Mouse (Mus musculus): ENCODE measurements around the gene Cd4. TPM values are rescaled to one million over a fixed set of nuclear protein-coding genes. Genes with fewer than 3 reads are reported as not detected.

Cd4 gene
- total and polyA plus RNA-seq, 2 experiments from 2014 or later, result 0.25 to 2.8 TPM

- Histone ChIP-seq H3K4me3 (ENCODE audit: low read depth, low read length) (peak within 1 kb of the TSS; percentile 67), H3K27me3 (ENCODE audit: insufficient read depth, low read length) (no peaks in the 10 kb centered on the region), H3K4me1 (ENCODE audit: insufficient read depth, low read length) (peaks cover 22% of the 10 kb centered on the region), H3K27ac (ENCODE audit: low read depth, low read length) (peak within 1 kb of the TSS; percentile 99), H3K36me3 (ENCODE audit: insufficient read depth, low read length) (peaks cover 20% of the 10 kb centered on the region), H3K4me2 (ENCODE audit: low read depth, low read length, poor library complexity, severe bottlenecking) (peak within 1 kb of the TSS; percentile 86), H3K9me3 (ENCODE audit: low read length) (no peaks in the 10 kb centered on the region), H3K9ac (replicated peaks; ENCODE audit: low read length, poor library complexity, severe bottlenecking) (peak within 1 kb of the TSS; percentile 95)
- peak; percentile 89 for TF ChIP-seq CTCF (IDR thresholded peaks at IDR 0.05)
- WGBS, result under 1% methylated on average over 79 of the region's 86 CpGs
- ATAC-seq (ENCODE audit: low FRiP score), result peak; percentile 89
- peak; percentile 93 for DNase-seq (ENCODE audit: low spot score)
These were observed 30.8 kb downstream of the Cd4 start, which contains the start of gene P3h3 for GRCm38 (mm10) chr6:124856916-124857839. Gene P3h3, minus strand, starts transcription at chr6:124857752.

GRCm38 (mm10) chr6:124856321-124856720, 31.7 kb downstream of the Cd4 start:
- H3K4me2 ChIP-seq (ENCODE audit: low read depth, low read length, poor library complexity, severe bottlenecking), result peak overlapping the region; percentile 86
- peaks cover 20% of the 10 kb centered on the region for H3K36me3 ChIP-seq (ENCODE audit: insufficient read depth, low read length)
- peak; percentile 90 for DNase-seq (ENCODE audit: low spot score)
- 5% methylated on average over 14 of the region's 14 CpGs for WGBS
- ATAC-seq (ENCODE audit: low FRiP score), result peak; percentile 84
- H3K27ac ChIP-seq (ENCODE audit: low read depth, low read length), result peak overlapping the region; percentile 99
- H3K27me3 ChIP-seq (ENCODE audit: insufficient read depth, low read length), result no peaks in the 10 kb centered on the region
- peaks cover 14% of the 10 kb centered on the region for H3K4me1 ChIP-seq (ENCODE audit: insufficient read depth, low read length)
- H3K9me3 ChIP-seq (ENCODE audit: low read length), result no peaks in the 10 kb centered on the region
- no peak for TF ChIP-seq CTCF (IDR thresholded peaks at IDR 0.05)
- H3K4me3 ChIP-seq (ENCODE audit: low read depth, low read length), result peak overlapping the region; percentile 67
- peak overlapping the region; percentile 95 for H3K9ac ChIP-seq (replicated peaks; ENCODE audit: low read length, poor library complexity, severe bottlenecking)

GRCm38 (mm10) chr6:124854647-124855046, 33.4 kb downstream of the Cd4 start:
- TF ChIP-seq CTCF (IDR thresholded peaks at IDR 0.05), result no peak
- ATAC-seq (ENCODE audit: low FRiP score) (no peak), DNase-seq (ENCODE audit: low spot score) (no peak)
- H3K4me3 ChIP-seq (ENCODE audit: low read depth, low read length), result no peak overlapping the region
- peaks cover 18% of the 10 kb centered on the region for H3K36me3 ChIP-seq (ENCODE audit: insufficient read depth, low read length)
- WGBS, result 71% methylated on average over 12 of the region's 12 CpGs
- H3K27me3 ChIP-seq (ENCODE audit: insufficient read depth, low read length), result no peaks in the 10 kb centered on the region
- peaks cover 5% of the 10 kb centered on the region; the same call in 1 of the 2 replicates for H3K4me1 ChIP-seq (ENCODE audit: insufficient read depth, low read length)
- H3K9ac ChIP-seq (replicated peaks; ENCODE audit: low read length, poor library complexity, severe bottlenecking), result no peak overlapping the region
- H3K9me3 ChIP-seq (ENCODE audit: low read length), result no peaks in the 10 kb centered on the region
- no peak overlapping the region for H3K27ac ChIP-seq (ENCODE audit: low read depth, low read length)
- H3K4me2 ChIP-seq (ENCODE audit: low read depth, low read length, poor library complexity, severe bottlenecking), result no peak overlapping the region

- no peaks in the 10 kb centered on the region for H3K9me3 ChIP-seq (ENCODE audit: low read length)
- H3K4me2 ChIP-seq (ENCODE audit: low read depth, low read length, poor library complexity, severe bottlenecking), result no peak overlapping the region
- WGBS, result 59% methylated on average over 8 of the region's 8 CpGs
- H3K27ac ChIP-seq (ENCODE audit: low read depth, low read length), result no peak overlapping the region
- no peak overlapping the region for H3K4me3 ChIP-seq (ENCODE audit: low read depth, low read length)
- no peak for TF ChIP-seq CTCF (IDR thresholded peaks at IDR 0.05)
- no peaks in the 10 kb centered on the region for H3K27me3 ChIP-seq (ENCODE audit: insufficient read depth, low read length)
- no peak for ATAC-seq (ENCODE audit: low FRiP score)
- no peak for DNase-seq (ENCODE audit: low spot score)
- H3K9ac ChIP-seq (replicated peaks; ENCODE audit: low read length, poor library complexity, severe bottlenecking), result peak overlapping the region; percentile 13; the same call in 1 of the 2 replicates
- peaks cover 24% of the 10 kb centered on the region for H3K36me3 ChIP-seq (ENCODE audit: insufficient read depth, low read length)
- H3K4me1 ChIP-seq (ENCODE audit: insufficient read depth, low read length), result no peaks in the 10 kb centered on the region
These were observed 37.5 kb downstream of the Cd4 start for GRCm38 (mm10) chr6:124850535-124850934.

GRCm38 (mm10) chr6:124847305-124847704, 40.7 kb downstream of the Cd4 start:
- peak; percentile 95 for DNase-seq (ENCODE audit: low spot score)
- peaks cover 22% of the 10 kb centered on the region; the same call in 1 of the 2 replicates for H3K36me3 ChIP-seq (ENCODE audit: insufficient read depth, low read length)
- peak; percentile 82 for ATAC-seq (ENCODE audit: low FRiP score)
- H3K9ac ChIP-seq (replicated peaks; ENCODE audit: low read length, poor library complexity, severe bottlenecking), result peak overlapping the region; percentile 33; the same call in 1 of the 2 replicates
- no peaks in the 10 kb centered on the region for H3K4me1 ChIP-seq (ENCODE audit: insufficient read depth, low read length)
- peak; percentile 100 for TF ChIP-seq CTCF (IDR thresholded peaks at IDR 0.05)
- H3K27me3 ChIP-seq (ENCODE audit: insufficient read depth, low read length), result no peaks in the 10 kb centered on the region
- 2% methylated on average over 9 of the region's 9 CpGs for WGBS
- H3K4me2 ChIP-seq (ENCODE audit: low read depth, low read length, poor library complexity, severe bottlenecking), result no peak overlapping the region; the same call in 1 of the 2 replicates
- H3K27ac ChIP-seq (ENCODE audit: low read depth, low read length), result peak overlapping the region; percentile 52; the same call in 1 of the 2 replicates
- no peaks in the 10 kb centered on the region for H3K9me3 ChIP-seq (ENCODE audit: low read length)
- no peak overlapping the region for H3K4me3 ChIP-seq (ENCODE audit: low read depth, low read length)

Measured in midbrain, postnatal 0 days (tissue).